Mouse (Mus musculus): ENCODE measurements around the gene Gm45208.
"Not testable (repeated sequence)": the region's sequence is repeated elsewhere in the genome, so short reads cannot be mapped to it uniquely, and the experiment has no call there.

DNA sequence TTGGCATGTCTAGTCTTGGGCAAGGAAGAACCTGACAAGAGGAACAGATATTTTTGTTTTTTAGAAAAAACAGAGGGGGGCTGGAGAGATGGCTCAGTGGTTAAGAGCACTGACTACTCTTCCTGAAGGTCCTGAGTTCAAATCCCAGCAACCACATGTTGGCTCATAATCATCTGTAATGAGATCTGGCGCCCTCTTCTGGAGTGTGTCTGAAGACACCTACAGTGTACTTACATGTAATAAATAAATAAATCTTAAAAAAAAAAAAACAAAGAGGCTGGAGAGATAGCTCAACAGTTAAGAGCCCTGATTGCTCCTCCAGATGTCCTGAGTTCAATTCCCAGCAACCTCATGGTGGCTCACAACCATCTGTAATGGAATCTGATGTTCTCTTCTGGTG is 6.0 kb upstream of the Gm45208 start:
- not testable (repeated sequence) for TF ChIP-seq CTCF (IDR thresholded peaks at IDR 0.05; ENCODE audit: borderline replicate concordance, insufficient read depth, low read length); POLR2A (IDR thresholded peaks at IDR 0.05; ENCODE audit: low read depth, low read length)
